Mouse (Mus musculus): ENCODE results near the gene F5.

DNA sequence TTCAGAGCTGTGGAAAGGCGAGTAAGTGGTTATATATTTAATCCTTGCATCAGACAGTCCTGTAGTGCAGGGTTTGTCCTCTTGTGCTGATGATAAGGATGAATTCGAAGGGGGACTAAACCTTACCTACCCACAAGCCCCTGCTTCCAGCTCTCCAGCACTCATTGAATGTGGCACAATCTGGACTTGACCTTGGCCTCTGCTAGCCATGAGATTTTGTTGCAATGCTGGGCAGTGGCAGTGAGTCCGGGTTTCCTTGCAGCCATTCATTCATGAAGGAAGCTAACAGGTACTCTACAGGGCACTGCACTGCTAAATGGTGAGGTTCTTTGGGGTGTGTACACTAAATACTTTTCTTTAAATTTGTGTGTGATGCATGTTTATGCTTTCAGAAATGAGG, 103.2 kb downstream of the F5 start:
- TF ChIP-seq CTCF (IDR thresholded peaks at IDR 0.05; ENCODE audit: low read depth) (no peak), EP300 (IDR thresholded peaks at IDR 0.05; ENCODE audit: low read depth) (no peak)
